Comparison of ENCODE assay signal across 14 mouse cellular contexts in the genomic region with DNA sequence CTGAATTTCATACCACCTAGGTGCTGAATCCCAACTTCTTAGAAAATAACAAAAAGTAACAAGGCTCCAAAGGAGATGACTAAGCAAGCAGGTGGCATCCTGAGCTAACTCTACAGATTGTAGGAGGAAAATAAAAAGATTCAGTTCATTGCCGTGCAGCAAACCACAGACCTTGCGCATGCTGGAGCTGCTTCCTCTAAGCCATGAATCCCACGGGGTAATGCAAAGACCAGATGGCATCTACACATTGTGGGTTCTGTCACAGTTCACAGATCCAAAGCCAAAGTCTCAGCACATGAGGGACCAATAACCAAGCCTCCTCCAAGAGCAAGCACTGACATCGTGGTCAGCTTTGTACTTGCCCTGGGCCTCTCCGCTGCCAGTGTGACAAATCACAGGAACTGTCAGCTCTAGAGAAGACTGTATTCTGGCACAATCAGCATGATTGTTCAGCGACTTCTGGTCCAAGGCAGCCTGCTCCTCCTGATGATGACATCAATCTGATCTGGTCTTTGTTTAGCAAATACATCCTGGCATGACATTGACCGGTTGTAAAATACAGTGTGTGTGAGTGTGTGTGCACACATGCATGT.
DNase-seq lines count a peak whose midpoint lies in the region; ATAC-seq and TF ChIP-seq lines count a peak whose summit lies in the region.
"Had no signal": no experiment of that assay in that cellular context is flagged by ENCODE, and none has a peak within 500 bp of the region (broad histone marks: within the 10 kb centered on the region; RNA-seq: fewer than 3 reads in every experiment).

No protein-coding gene starts in this region.

- no peaks in the 10 kb centered on the region for H3K27me3 ChIP-seq in forebrain, embryonic 12.5 days
- no peaks in the 10 kb centered on the region for H3K27me3 ChIP-seq in forebrain, embryonic 13.5 days
- H3K27me3 ChIP-seq in stomach, embryonic 14.5 days (ENCODE audit: control insufficient read depth, insufficient read depth, low read length) = no peaks in the 10 kb centered on the region
- no peaks in the 10 kb centered on the region for H3K27me3 ChIP-seq in stomach, postnatal 0 days (ENCODE audit: control insufficient read depth, insufficient read depth, low read length)
- H3K27me3 ChIP-seq: heart, embryonic 12.5 days; limb, embryonic 15.5 days; neural tube, embryonic 13.5 days had no signal

- 59% methylated on average over 7 of the region's 7 CpGs for WGBS in forebrain, embryonic 12.5 days
- 63% methylated on average over 7 of the region's 7 CpGs for WGBS in forebrain, embryonic 13.5 days
- WGBS in stomach, embryonic 14.5 days = 66% methylated on average over 7 of the region's 7 CpGs
- WGBS in stomach, postnatal 0 days = 48% methylated on average over 7 of the region's 7 CpGs

- ATAC-seq in forebrain, embryonic 12.5 days (ENCODE audit: low FRiP score) = peak; percentile 11; the same call in 1 of the 2 replicates
- ATAC-seq in forebrain, embryonic 13.5 days = no peak
- ATAC-seq in stomach, embryonic 14.5 days (ENCODE audit: insufficient number of reproducible peaks, insufficient read depth, low FRiP score, low read depth) = peak; percentile 49; the same call in 1 of the 2 replicates
- no peak for ATAC-seq in stomach, postnatal 0 days (ENCODE audit: low FRiP score, low TSS enrichment)

- H3K9ac ChIP-seq in forebrain, embryonic 12.5 days = no peak overlapping the region
- H3K9ac ChIP-seq in forebrain, embryonic 13.5 days = no peak overlapping the region
- no peak overlapping the region for H3K9ac ChIP-seq in stomach, embryonic 14.5 days (replicated peaks; ENCODE audit: low read depth, low read length)
- no peak overlapping the region for H3K9ac ChIP-seq in stomach, postnatal 0 days (ENCODE audit: low read length)
- H3K9ac ChIP-seq: heart, embryonic 12.5 days; limb, embryonic 15.5 days; neural tube, embryonic 13.5 days had no signal

- DNase-seq in layer of hippocampus, adult 9-11 months = peak; percentile 26
- DNase-seq in layer of hippocampus, postnatal 25 days (ENCODE audit: extremely low spot score in 1 of 2, low spot score in 1 of 2) = no peak
- DNase-seq in stomach, postnatal 0 days (ENCODE audit: low spot score) = no peak
- DNase-seq in thymus, postnatal 36 days = no peak
- no peak for DNase-seq in ovary, postnatal 36 days (ENCODE audit: low spot score)
- DNase-seq: B cell, adult 2 months; kidney, adult 2 months; lung, postnatal 4 days had no signal

- no peak for TF ChIP-seq EP300 in stomach, postnatal 0 days (optimal IDR thresholded peaks at IDR 0.05)

- no peak overlapping the region for H3K4me2 ChIP-seq in forebrain, embryonic 12.5 days
- H3K4me2 ChIP-seq in forebrain, embryonic 13.5 days = no peak overlapping the region
- H3K4me2 ChIP-seq in stomach, embryonic 14.5 days (replicated peaks; ENCODE audit: low read depth, low read length) = no peak overlapping the region
- no peak overlapping the region for H3K4me2 ChIP-seq in stomach, postnatal 0 days (replicated peaks; ENCODE audit: low read depth)
- H3K4me2 ChIP-seq: heart, embryonic 12.5 days; limb, embryonic 15.5 days; neural tube, embryonic 13.5 days had no signal

- H3K9me3 ChIP-seq in forebrain, embryonic 12.5 days = no peaks in the 10 kb centered on the region
- no peaks in the 10 kb centered on the region for H3K9me3 ChIP-seq in forebrain, embryonic 13.5 days (replicated peaks)
- no peaks in the 10 kb centered on the region for H3K9me3 ChIP-seq in stomach, embryonic 14.5 days (ENCODE audit: control insufficient read depth, low read depth, low read length)
- no peaks in the 10 kb centered on the region for H3K9me3 ChIP-seq in stomach, postnatal 0 days (ENCODE audit: control insufficient read depth, low read length)
- H3K9me3 ChIP-seq: heart, embryonic 12.5 days; limb, embryonic 15.5 days; neural tube, embryonic 13.5 days had no signal

- H3K27ac ChIP-seq in forebrain, embryonic 12.5 days = no peak overlapping the region
- H3K27ac ChIP-seq in forebrain, embryonic 13.5 days = no peak overlapping the region
- no peak overlapping the region for H3K27ac ChIP-seq in stomach, embryonic 14.5 days (ENCODE audit: low read length)
- H3K27ac ChIP-seq in stomach, postnatal 0 days (replicated peaks) = no peak overlapping the region
- H3K27ac ChIP-seq: limb, embryonic 15.5 days; neural tube, embryonic 13.5 days had no signal

- H3K4me3 ChIP-seq in forebrain, embryonic 12.5 days (replicated peaks) = no peak overlapping the region
- H3K4me3 ChIP-seq in forebrain, embryonic 13.5 days = no peak overlapping the region
- no peak overlapping the region for H3K4me3 ChIP-seq in stomach, embryonic 14.5 days (ENCODE audit: low read depth, low read length)
- H3K4me3 ChIP-seq in stomach, postnatal 0 days (ENCODE audit: low read depth, low read length) = no peak overlapping the region
- H3K4me3 ChIP-seq: heart, embryonic 12.5 days; limb, embryonic 15.5 days; neural tube, embryonic 13.5 days had no signal

- 0 out of 2 replicates have a peak, but pooled peaks cover 7% of the 10 kb centered on the region for H3K4me1 ChIP-seq in forebrain, embryonic 12.5 days
- no peaks in the 10 kb centered on the region for H3K4me1 ChIP-seq in forebrain, embryonic 13.5 days
- no peaks in the 10 kb centered on the region for H3K4me1 ChIP-seq in stomach, embryonic 14.5 days (ENCODE audit: control insufficient read depth, insufficient read depth, low read length)
- no peaks in the 10 kb centered on the region for H3K4me1 ChIP-seq in stomach, postnatal 0 days (replicated peaks; ENCODE audit: control insufficient read depth, insufficient read depth)
- H3K4me1 ChIP-seq: heart, embryonic 12.5 days; limb, embryonic 15.5 days; neural tube, embryonic 13.5 days had no signal

- no peak for TF ChIP-seq CTCF in stomach, postnatal 0 days (IDR thresholded peaks at IDR 0.05; ENCODE audit: low read depth)

- no peaks in the 10 kb centered on the region for H3K36me3 ChIP-seq in forebrain, embryonic 12.5 days (replicated peaks)
- no peaks in the 10 kb centered on the region for H3K36me3 ChIP-seq in forebrain, embryonic 13.5 days (ENCODE audit: poor library complexity, severe bottlenecking)
- no peaks in the 10 kb centered on the region for H3K36me3 ChIP-seq in stomach, embryonic 14.5 days (ENCODE audit: control insufficient read depth, insufficient read depth, low read length)
- H3K36me3 ChIP-seq in stomach, postnatal 0 days (ENCODE audit: control insufficient read depth, insufficient read depth, low read length) = no peaks in the 10 kb centered on the region
- H3K36me3 ChIP-seq: heart, embryonic 12.5 days; limb, embryonic 15.5 days; neural tube, embryonic 13.5 days had no signal

Comparison
In these comparisons a context has a peak if more than half of its experiments do, and no peak if none do; other contexts are left out.
1. ATAC-seq: peak in forebrain, embryonic 12.5 days (single experiment) and stomach, embryonic 14.5 days (single experiment); none in forebrain, embryonic 13.5 days (single experiment) and stomach, postnatal 0 days (single experiment).